Mouse (Mus musculus) lung, adult 2 months (tissue): Measurements from ENCODE around the gene Mdm2.

Source experiments
- CTCF ChIP-seq: fragments of 200-500 bp; IDR thresholded peaks from 2 replicates; pipeline ENCODE4 v1.5.1; 2011; ENCODE audit warnings: mild to moderate bottlenecking, low read length, control low read depth; ENCODE audit not compliant: insufficient read depth
- POLR2A ChIP-seq: fragments of 200-500 bp; IDR thresholded peaks from 2 replicates; pipeline ENCODE4 v1.6.1; 2011; ENCODE audit warnings: low read depth, mild to moderate bottlenecking, control low read depth, low read length, borderline replicate concordance; ENCODE audit errors: extremely low read depth

DNA sequence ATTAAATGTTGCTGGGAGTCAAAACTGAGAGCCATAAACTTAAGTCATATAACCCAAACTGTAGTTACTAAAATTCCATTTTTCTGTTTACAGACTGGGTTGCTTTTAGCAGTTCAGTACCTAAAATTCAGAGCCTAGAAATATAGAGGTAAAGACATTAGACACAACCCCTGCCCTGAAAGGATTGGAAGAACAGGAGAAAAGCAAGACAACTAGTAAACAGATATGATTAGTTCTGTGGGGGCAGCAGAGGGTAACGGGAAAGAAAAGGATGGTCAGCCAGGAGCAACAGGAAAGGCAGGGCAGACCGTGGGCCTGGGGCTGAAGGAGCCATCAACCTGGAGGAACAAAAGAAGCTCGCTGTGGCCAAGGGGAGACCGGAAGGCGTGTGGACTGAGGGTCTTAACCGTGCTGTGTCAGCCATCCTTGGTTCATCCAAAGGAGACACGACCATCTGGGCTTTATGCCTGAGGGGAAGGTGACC lies 69.9 kb downstream of the Mdm2 start:
- no peak for TF ChIP-seq POLR2A
- no peak for TF ChIP-seq CTCF
